Mouse (Mus musculus) cerebellum, adult 2 months (tissue): ENCODE data around the gene Camsap2.

Experiments used
- CTCF ChIP-seq: fragments of 200-500 bp; IDR thresholded peaks from 2 replicates; pipeline ENCODE4 v1.5.1; 2011; ENCODE audit warnings: low read depth, mild to moderate bottlenecking, control low read depth, low read length, moderate library complexity, borderline replicate concordance; ENCODE audit not compliant: insufficient read depth
- POLR2A ChIP-seq: fragments of 200-500 bp; IDR thresholded peaks from 2 replicates; pipeline ENCODE4 v1.6.1; 2011; ENCODE audit warnings: low read length, control low read depth, borderline replicate concordance; ENCODE audit not compliant: insufficient read depth

- no peak for TF ChIP-seq CTCF
- TF ChIP-seq POLR2A, result no peak
Observed at GRCm38 (mm10) chr1:136343727-136344126, 2.2 kb downstream of the Camsap2 start.
